Mouse (Mus musculus) forelimb bud, embryonic 11.5 days (tissue): Measurements from ENCODE around the gene Gm20388.

Experiments used
- DNase-seq: peaks from one replicate; pipeline ENCODE4 v3.0.0-alpha.2; 2012; ENCODE audit warnings: low read depth, low spot score

Gene Gm20388

DNA sequence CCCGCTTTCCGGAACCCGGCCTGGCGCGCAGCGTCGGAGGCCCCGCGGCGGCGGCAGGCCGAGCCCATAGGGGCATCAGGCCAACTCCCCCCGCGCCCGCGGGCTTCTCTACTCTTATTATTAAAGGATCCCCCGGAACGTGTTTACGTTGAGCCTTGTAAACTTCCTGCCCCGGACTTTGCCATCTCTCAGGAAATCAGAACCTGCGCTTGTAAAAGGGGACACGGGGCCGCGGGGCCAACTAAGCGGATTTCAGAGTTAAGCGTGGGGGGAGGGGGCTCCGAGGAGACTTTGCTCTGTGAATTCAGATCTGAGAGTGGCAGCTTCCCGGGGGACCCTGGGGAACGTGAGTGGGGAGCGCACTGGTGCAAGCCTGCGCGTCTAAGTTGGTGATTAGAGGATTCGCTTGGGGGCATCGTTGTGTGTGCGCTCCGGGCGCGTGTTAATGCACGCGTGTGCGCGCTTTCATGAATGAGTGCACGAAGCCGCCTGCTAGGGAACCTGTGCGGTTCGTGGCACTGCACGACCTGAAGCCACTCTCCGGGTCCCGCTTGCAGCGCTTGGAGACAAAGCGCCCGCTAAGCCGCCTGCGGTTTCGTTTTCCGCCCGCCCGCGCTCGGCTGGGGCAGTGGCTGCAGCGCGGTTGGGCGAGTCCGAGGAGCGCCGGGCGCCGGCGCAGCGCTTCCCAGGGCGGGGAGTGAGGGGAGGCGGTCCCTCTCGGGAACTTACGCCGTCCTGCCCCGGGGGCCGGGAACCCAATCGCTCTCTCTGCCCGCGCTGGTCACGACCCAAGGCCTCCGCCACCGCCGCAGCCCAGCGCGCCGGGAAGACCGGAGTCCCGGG, 1172.7 kb downstream of the Gm20388 start:
- peak; percentile 68 for DNase-seq

DNA sequence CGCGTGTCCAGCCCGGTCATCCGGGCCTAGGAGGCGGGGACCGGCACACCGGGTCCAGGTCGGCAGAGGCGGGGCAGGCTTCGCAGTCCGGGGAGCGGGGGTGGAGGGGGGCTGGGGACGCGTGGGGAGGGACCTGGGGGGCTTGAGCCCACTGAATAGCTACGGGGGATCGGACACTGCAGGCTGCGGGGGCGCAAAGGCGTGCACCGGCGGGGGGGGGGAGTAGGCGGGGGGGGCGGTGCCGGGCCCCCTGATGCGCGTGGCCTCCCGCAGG, 1173.2 kb downstream of the Gm20388 start:
- DNase-seq, result no peak

- no peak for DNase-seq
These were observed 1173.7 kb downstream of the Gm20388 start, which contains the start of gene Foxf1 for GRCm38 (mm10) chr8:121084210-121084951. Gene Foxf1 (plus strand): TSS chr8:121084386.

- DNase-seq, result no peak
These were observed 1174.4 kb downstream of the Gm20388 start for GRCm38 (mm10) chr8:121085011-121085410.

- no peak for DNase-seq
These were observed 1174.9 kb downstream of the Gm20388 start for GRCm38 (mm10) chr8:121085561-121085960.

DNA sequence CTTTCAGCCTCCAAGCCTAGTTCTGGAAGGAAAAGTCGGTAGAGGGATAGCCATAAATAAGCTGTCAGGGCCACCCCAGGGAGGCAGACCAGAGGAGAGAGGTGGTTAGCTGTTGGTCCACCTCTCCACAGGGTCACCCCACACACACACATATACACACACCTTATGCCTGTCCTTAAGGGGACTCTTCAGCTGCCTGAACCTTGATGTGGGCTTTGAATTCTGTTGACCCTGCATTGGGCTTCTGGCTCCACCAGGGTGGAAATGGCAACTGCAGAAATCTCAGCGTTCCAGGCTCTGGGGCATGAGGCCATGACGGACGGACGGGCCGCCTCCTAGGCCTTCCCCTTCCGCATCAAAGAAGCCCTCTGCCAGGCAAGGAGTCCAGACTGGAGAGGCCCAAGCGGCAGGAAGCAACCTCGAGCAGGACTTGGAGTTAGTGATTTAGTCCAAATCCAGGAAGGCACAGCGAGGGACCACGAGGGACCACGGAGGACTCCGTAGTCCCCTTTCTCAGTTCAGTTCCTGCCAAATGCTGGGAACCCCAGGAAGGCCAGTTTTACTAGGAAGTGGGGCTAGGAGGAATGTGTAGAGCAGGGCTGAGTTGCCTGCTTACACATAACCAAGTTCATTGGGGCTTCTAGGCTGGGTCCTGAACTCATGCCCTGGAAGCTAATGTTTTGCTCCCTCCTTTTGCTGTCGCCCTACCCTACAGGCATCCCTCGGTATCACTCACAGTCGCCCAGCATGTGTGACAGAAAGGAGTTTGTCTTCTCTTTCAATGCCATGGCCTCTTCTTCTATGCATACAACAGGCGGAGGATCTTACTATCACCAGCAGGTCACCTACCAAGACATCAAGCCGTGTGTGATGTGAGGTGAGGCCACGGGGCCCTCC, 1175.6 kb downstream of the Gm20388 start:
- DNase-seq, result no peak

DNA sequence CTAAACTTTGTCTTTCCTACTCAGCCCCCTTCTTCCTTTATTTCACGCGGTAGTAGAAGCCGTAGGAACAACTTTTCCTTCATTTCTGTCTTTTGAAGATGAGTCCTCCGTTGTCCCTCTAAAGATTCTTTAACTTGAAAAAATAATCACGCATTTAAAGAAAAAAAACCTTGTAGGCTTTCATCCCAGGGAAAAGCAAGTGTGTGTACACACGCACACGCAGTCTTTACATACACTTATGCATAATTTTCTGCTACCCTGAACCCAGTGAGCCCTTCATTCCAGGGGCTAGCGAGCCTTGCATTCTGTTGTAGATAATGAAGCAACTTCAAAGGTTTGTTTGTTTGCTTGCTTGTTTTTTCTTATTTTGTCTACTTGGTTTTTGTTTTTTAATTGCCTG, 1177.6 kb downstream of the Gm20388 start:
- DNase-seq, result no peak

- DNase-seq, result no peak
These were observed 1178.4 kb downstream of the Gm20388 start for GRCm38 (mm10) chr8:121088871-121089630.

- no peak for DNase-seq
These were observed 1179.2 kb downstream of the Gm20388 start for GRCm38 (mm10) chr8:121089631-121090380.

DNA sequence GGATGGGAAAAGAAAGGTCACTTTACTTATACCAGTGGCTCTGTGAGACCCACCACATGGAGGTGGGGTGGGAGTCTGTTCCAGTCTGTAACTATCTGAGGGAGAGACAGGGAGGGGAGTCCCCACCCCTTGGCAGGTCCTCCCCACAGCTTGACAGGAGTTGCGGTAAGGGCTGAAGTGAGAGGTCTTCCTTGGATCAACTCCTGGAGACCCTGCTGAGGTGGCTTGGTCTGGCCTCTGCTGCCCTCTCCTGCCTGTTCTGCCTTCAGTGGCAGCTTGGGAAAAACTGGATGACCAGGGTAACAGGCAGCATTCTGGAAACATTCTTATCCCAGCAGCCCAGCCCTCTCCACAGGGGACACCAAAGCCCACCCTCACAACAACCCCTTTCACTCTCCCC, 1180.1 kb downstream of the Gm20388 start:
- DNase-seq, result no peak

DNA sequence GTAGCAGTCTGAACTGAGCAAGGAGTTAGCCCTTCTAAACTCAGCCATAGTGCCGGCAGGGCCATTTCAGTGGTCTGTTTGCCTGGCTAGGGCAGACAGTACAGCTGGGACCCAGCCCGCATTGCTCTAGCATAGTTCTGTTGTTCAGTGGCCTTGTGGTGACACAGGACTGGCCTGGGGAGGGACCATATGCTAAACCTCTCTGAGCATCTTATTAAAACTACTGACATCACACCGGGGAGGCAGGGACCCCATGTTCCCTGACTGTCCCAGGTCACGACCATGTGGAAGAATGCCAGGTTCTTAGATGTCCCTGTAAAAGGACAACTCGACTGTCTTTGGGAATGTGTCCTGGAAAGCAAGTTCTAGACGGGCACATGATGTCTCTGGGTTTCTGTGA, 1181.5 kb downstream of the Gm20388 start:
- DNase-seq, result no peak

DNA sequence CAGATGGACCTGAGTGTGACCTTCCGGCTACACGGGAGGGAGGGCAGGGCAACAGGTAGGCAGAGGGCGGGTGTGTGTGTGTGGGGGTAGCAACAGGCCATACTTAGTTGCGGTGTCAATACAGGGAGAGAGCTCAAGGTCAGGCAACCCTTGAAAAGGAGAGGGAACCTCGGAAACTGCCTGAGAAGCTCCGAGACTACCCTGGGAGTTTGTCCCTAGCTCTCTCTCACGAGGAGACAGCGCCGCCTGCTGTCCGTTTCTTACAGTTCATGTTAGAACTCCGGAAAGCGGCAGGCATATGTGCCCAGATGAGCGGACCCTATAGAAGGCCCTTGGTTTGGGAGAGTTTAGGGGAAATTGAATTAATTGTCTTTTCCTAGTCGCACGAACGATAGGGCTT, 1182.0 kb downstream of the Gm20388 start:
- DNase-seq, result peak; percentile 89

DNA sequence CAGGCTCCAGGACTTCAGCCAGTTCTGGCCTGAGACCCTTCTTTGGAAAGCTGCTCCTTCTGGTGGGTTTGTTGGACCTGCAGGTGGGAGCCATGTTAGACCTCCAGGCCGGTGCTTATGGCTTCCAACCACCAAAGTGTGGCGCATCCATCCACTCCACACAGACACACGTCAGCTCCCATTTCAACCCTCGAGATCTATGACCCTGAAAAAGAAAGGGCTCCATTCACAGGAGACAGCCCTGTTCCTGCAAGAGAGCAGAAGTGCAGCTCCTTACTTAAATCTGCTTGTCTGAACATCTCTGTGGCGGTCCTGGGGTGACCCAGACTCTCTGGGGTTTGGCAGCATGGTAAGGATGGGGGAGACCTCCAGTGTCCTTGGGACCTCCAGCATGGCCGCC, 1182.9 kb downstream of the Gm20388 start:
- DNase-seq, result no peak

GRCm38 (mm10) chr8:121104049-121104818, 1193.6 kb downstream of the Gm20388 start:
- peak; percentile 81 for DNase-seq

GRCm38 (mm10) chr8:121107668-121108656, 1197.3 kb downstream of the Gm20388 start, which contains the start of gene Mthfsd:
Gene Mthfsd (minus strand): TSS chr8:121108392.
- peak; percentile 99 for DNase-seq

- DNase-seq, result no peak
These were observed 1198.0 kb downstream of the Gm20388 start for GRCm38 (mm10) chr8:121108657-121109056.

GRCm38 (mm10) chr8:121111145-121111907, 1200.7 kb downstream of the Gm20388 start:
- no peak for DNase-seq

DNA sequence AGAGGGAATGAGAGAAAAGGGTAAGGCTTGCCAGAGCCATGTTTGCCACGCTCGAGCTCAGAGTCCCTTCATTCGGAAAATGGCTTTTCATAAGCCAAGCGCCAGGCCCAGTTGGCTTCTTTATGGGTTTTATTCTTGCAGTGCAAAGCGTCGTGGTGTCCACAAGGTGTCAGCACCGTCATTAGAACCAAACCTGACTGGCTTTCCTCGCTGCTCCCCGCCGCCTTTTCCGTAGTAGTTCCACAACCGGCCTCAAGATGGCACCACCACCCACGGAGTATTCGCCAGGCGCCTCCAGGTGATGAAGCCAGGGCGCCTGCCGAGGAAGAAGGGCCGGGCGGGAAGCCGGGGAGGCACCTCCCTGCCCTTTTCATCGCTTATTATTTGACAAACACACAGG, 1202.6 kb downstream of the Gm20388 start:
- peak; percentile 95 for DNase-seq
